Comparison of ENCODE assay signal across 8 mouse cellular contexts in the genomic region with DNA sequence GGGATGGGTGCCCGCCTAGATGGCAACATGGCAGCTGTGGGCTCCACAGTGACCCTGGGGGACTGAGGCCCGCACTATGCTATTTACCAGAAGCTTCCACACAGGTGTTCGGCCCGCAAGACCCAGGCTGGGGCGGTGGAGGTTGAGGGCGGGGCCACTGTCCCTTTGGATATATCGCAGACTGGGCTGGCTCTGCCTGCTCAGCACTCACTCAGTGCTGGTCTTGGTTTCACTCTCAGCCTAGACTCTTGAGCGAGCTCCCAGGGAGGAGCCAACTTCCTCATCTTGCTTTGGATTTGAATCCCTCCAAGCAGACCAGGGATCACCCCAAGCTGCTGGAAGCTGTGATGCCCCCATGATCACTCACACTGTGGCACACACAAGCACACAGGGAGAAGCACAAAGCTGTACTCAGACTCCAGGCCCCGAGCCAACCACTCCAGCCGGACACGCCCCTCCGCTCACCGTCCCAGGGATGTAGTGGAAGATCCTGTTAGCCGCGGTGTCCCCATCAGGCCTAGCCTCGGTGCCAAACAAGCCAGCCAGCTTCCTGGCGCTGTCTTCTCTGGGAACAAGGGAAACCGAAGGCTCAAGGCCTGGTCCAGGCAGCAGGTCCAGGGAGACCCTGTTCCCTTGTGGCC. TPM values are rescaled to one million over a fixed set of nuclear protein-coding genes. Genes with fewer than 3 reads are reported as not detected.
DNase-seq lines count a peak whose midpoint lies in the region; ATAC-seq lines count a peak whose summit lies in the region.

No protein-coding gene starts in this region.

- H3K27me3 ChIP-seq in heart, embryonic 13.5 days (replicated peaks): no peaks in the 10 kb centered on the region
- H3K27me3 ChIP-seq in limb, embryonic 15.5 days: no peaks in the 10 kb centered on the region
- no peaks in the 10 kb centered on the region for H3K27me3 ChIP-seq in stomach, embryonic 15.5 days (replicated peaks)

- peaks cover 16% of the 10 kb centered on the region for H3K4me1 ChIP-seq in heart, embryonic 13.5 days
- H3K4me1 ChIP-seq in limb, embryonic 15.5 days: peaks cover 12% of the 10 kb centered on the region
- H3K4me1 ChIP-seq in stomach, embryonic 15.5 days: peaks cover 13% of the 10 kb centered on the region

- intact Hi-C loops in left cerebral cortex, postnatal 36 days (cut with DNase I): loop anchor here (2.0 kb wide), 1 partner anchor 15 kb away; no protein-coding TSS in a partner anchor

- 0 out of 2 replicates have a peak overlapping the region, but pooled peaks have one; percentile 7 for H3K4me3 ChIP-seq in heart, embryonic 13.5 days
- H3K4me3 ChIP-seq in limb, embryonic 15.5 days: peak overlapping the region; percentile 29
- peak overlapping the region; percentile 10; the same call in 1 of the 2 replicates for H3K4me3 ChIP-seq in stomach, embryonic 15.5 days (replicated peaks)

- H3K4me2 ChIP-seq in heart, embryonic 13.5 days: peak overlapping the region; percentile 51
- peak overlapping the region; percentile 32 for H3K4me2 ChIP-seq in limb, embryonic 15.5 days
- peak overlapping the region; percentile 40 for H3K4me2 ChIP-seq in stomach, embryonic 15.5 days

- peak; percentile 62 for DNase-seq in adrenal gland, postnatal 14 days
- no peak for DNase-seq in adrenal gland, adult 2 months
- peak; percentile 40 for DNase-seq in Muller cell, postnatal 12 days (ENCODE audit: inconsistent ontology term)
- DNase-seq in left cerebral cortex, postnatal 36 days (ENCODE audit: low spot score in 2 of 2): no peak
- no peak for DNase-seq in left cerebral cortex, adult 18-20 months (ENCODE audit: low spot score in 2 of 2)

- WGBS in heart, embryonic 13.5 days: 30% methylated on average over 18 of the region's 18 CpGs
- 25% methylated on average over 18 of the region's 18 CpGs for WGBS in limb, embryonic 15.5 days
- 37% methylated on average over 18 of the region's 18 CpGs for WGBS in stomach, embryonic 15.5 days

- H3K9me3 ChIP-seq in heart, embryonic 13.5 days: no peaks in the 10 kb centered on the region
- H3K9me3 ChIP-seq in limb, embryonic 15.5 days: no peaks in the 10 kb centered on the region
- H3K9me3 ChIP-seq in stomach, embryonic 15.5 days: no peaks in the 10 kb centered on the region

- peak overlapping the region; percentile 57 for H3K9ac ChIP-seq in heart, embryonic 13.5 days
- H3K9ac ChIP-seq in limb, embryonic 15.5 days: no peak overlapping the region
- no peak overlapping the region for H3K9ac ChIP-seq in stomach, embryonic 15.5 days

- ATAC-seq in heart, embryonic 13.5 days (ENCODE audit: extremely low read depth, insufficient number of reproducible peaks, low FRiP score, low TSS enrichment): no peak
- 0 out of 2 replicates have a peak, but pooled peaks have one; percentile 1 for ATAC-seq in limb, embryonic 15.5 days (ENCODE audit: insufficient number of reproducible peaks, low FRiP score, low TSS enrichment, low read depth)
- ATAC-seq in stomach, embryonic 15.5 days (ENCODE audit: insufficient read depth, low FRiP score, low read depth): peak; percentile 19; the same call in 1 of the 2 replicates

- H3K36me3 ChIP-seq in heart, embryonic 13.5 days: peaks cover 39% of the 10 kb centered on the region
- H3K36me3 ChIP-seq in limb, embryonic 15.5 days: peaks cover 40% of the 10 kb centered on the region
- peaks cover 14% of the 10 kb centered on the region; the same call in 1 of the 2 replicates for H3K36me3 ChIP-seq in stomach, embryonic 15.5 days

- no peak overlapping the region for H3K27ac ChIP-seq in heart, embryonic 13.5 days (replicated peaks)
- H3K27ac ChIP-seq in limb, embryonic 15.5 days: peak overlapping the region; percentile 77
- peak overlapping the region; percentile 45 for H3K27ac ChIP-seq in stomach, embryonic 15.5 days

RNA-seq across cellular contexts. Expression of gene Plekhn1, which starts 6.8 kb away (rescaled TPM):
- total RNA-seq in adrenal gland, postnatal 14 days (2021): 15.7 TPM in 2 replicates
- 10 to 100 TPM; 18.7 to 23.9 TPM for total RNA-seq in adrenal gland, adult 2 months (2021)
- polyA plus RNA-seq in adrenal gland, adult 2 months (2012; rRNA removed): 62.2 and 69.6 TPM in 2 replicates
- polyA plus RNA-seq in heart, embryonic 13.5 days (2015; fragmentation: Nextera tagmentation; extraction: Ambion mirVana): 13.1 and 13.3 TPM in 2 replicates
- 44.6 and 45.5 TPM in 2 replicates for polyA plus RNA-seq in limb, embryonic 15.5 days (2015; fragmentation: Nextera tagmentation; extraction: Ambion mirVana)
- 20.0 and 22.1 TPM in 2 replicates for polyA plus RNA-seq in stomach, embryonic 15.5 days (2015; fragmentation: Nextera tagmentation; extraction: Ambion mirVana)
- 10 to 100 TPM; 32.4 to 42.9 TPM for total RNA-seq in left cerebral cortex, postnatal 36 days (2021)
- total RNA-seq in left cerebral cortex, adult 18-20 months (2021): 10 to 100 TPM; 34.2 to 40.1 TPM

RNA-seq across cellular contexts. Expression of gene Noc2l, which starts 7.9 kb away (rescaled TPM):
- total RNA-seq in adrenal gland, postnatal 14 days (2021): 42.5 and 48.9 TPM in 2 replicates
- 10 to 100 TPM; 42.6 to 47.2 TPM for total RNA-seq in adrenal gland, adult 2 months (2021)
- polyA plus RNA-seq in adrenal gland, adult 2 months (2012; rRNA removed): 46.6 and 60.3 TPM in 2 replicates
- 39.3 and 41.8 TPM in 2 replicates for polyA plus RNA-seq in heart, embryonic 13.5 days (2015; fragmentation: Nextera tagmentation; extraction: Ambion mirVana)
- 58.0 and 68.4 TPM in 2 replicates for polyA plus RNA-seq in limb, embryonic 15.5 days (2015; fragmentation: Nextera tagmentation; extraction: Ambion mirVana)
- polyA plus RNA-seq in stomach, embryonic 15.5 days (2015; fragmentation: Nextera tagmentation; extraction: Ambion mirVana): 72.0 and 75.3 TPM in 2 replicates
- 10 to 100 TPM; 64.4 to 68.0 TPM for total RNA-seq in left cerebral cortex, postnatal 36 days (2021)
- total RNA-seq in left cerebral cortex, adult 18-20 months (2021): 10 to 100 TPM; 70.4 to 71.6 TPM

RNA-seq across cellular contexts. Expression of gene Perm1, which starts 12.2 kb away (rescaled TPM):
- 14.2 and 16.2 TPM in 2 replicates for total RNA-seq in adrenal gland, postnatal 14 days (2021)
- 10 to 100 TPM in 1 of 2 experiments, 1 to 10 TPM in 1; 3.9 to 10.2 TPM for total RNA-seq in adrenal gland, adult 2 months (2021)
- 2.4 and 2.6 TPM in 2 replicates for polyA plus RNA-seq in adrenal gland, adult 2 months (2012; rRNA removed)
- 2.7 and 3.0 TPM in 2 replicates for polyA plus RNA-seq in heart, embryonic 13.5 days (2015; fragmentation: Nextera tagmentation; extraction: Ambion mirVana)
- polyA plus RNA-seq in limb, embryonic 15.5 days (2015; fragmentation: Nextera tagmentation; extraction: Ambion mirVana): 4.7 and 6.7 TPM in 2 replicates
- polyA plus RNA-seq in stomach, embryonic 15.5 days (2015; fragmentation: Nextera tagmentation; extraction: Ambion mirVana): 0.61 and 0.99 TPM in 2 replicates
- total RNA-seq in left cerebral cortex, postnatal 36 days (2021): under 1 TPM; 0.37 to 0.45 TPM
- under 1 TPM; 0.19 to 0.33 TPM for total RNA-seq in left cerebral cortex, adult 18-20 months (2021)

RNA-seq across cellular contexts. Expression of gene AW011738, which starts 24.8 kb away (rescaled TPM):
- 3.9 and 4.7 TPM in 2 replicates for total RNA-seq in adrenal gland, postnatal 14 days (2021)
- 1 to 10 TPM; 2.7 to 7.2 TPM for total RNA-seq in adrenal gland, adult 2 months (2021)
- 1.7 and 2.6 TPM in 2 replicates for polyA plus RNA-seq in adrenal gland, adult 2 months (2012; rRNA removed)
- polyA plus RNA-seq in heart, embryonic 13.5 days (2015; fragmentation: Nextera tagmentation; extraction: Ambion mirVana): 3.2 and 3.3 TPM in 2 replicates
- 3.1 and 4.4 TPM in 2 replicates for polyA plus RNA-seq in limb, embryonic 15.5 days (2015; fragmentation: Nextera tagmentation; extraction: Ambion mirVana)
- 3.0 TPM in 2 replicates for polyA plus RNA-seq in stomach, embryonic 15.5 days (2015; fragmentation: Nextera tagmentation; extraction: Ambion mirVana)
- total RNA-seq in left cerebral cortex, postnatal 36 days (2021): 1 to 10 TPM; 4.0 to 5.8 TPM
- total RNA-seq in left cerebral cortex, adult 18-20 months (2021): 1 to 10 TPM; 5.8 to 6.0 TPM

RNA-seq across cellular contexts. Expression of gene Isg15, which starts 27.3 kb away (rescaled TPM):
- 3.3 and 4.6 TPM in 2 replicates for total RNA-seq in adrenal gland, postnatal 14 days (2021)
- total RNA-seq in adrenal gland, adult 2 months (2021): 1 to 10 TPM; 4.3 to 5.4 TPM
- polyA plus RNA-seq in adrenal gland, adult 2 months (2012; rRNA removed): 9.1 and 12.1 TPM in 2 replicates
- 3.5 and 4.3 TPM in 2 replicates for polyA plus RNA-seq in heart, embryonic 13.5 days (2015; fragmentation: Nextera tagmentation; extraction: Ambion mirVana)
- polyA plus RNA-seq in limb, embryonic 15.5 days (2015; fragmentation: Nextera tagmentation; extraction: Ambion mirVana): 3.4 and 3.6 TPM in 2 replicates
- 3.2 and 4.8 TPM in 2 replicates for polyA plus RNA-seq in stomach, embryonic 15.5 days (2015; fragmentation: Nextera tagmentation; extraction: Ambion mirVana)
- 1 to 10 TPM; 1.5 to 1.9 TPM for total RNA-seq in left cerebral cortex, postnatal 36 days (2021)
- 1 to 10 TPM in 1 of 2 experiments, under 1 TPM in 1; 0.63 to 1.4 TPM for total RNA-seq in left cerebral cortex, adult 18-20 months (2021)

Comparison
In these comparisons a context has a peak if more than half of its experiments do, and no peak if none do; other contexts are left out.
1. DNase-seq: peak in adrenal gland, postnatal 14 days (single experiment) and Muller cell, postnatal 12 days (single experiment); none in adrenal gland, adult 2 months (single experiment), left cerebral cortex, postnatal 36 days (0 of 2) and left cerebral cortex, adult 18-20 months (0 of 2).
2. Peak in every context shown above with its lines, with median percentiles within 50 percentile points of each other: H3K4me2 ChIP-seq and H3K4me3 ChIP-seq.